Mouse (Mus musculus): ENCODE results near the gene Ace3. TPM values are rescaled to one million over a fixed set of nuclear protein-coding genes. Genes with fewer than 3 reads are reported as not detected.

Gene Ace3
- polyA plus RNA-seq, 1 experiment = not detected

DNA sequence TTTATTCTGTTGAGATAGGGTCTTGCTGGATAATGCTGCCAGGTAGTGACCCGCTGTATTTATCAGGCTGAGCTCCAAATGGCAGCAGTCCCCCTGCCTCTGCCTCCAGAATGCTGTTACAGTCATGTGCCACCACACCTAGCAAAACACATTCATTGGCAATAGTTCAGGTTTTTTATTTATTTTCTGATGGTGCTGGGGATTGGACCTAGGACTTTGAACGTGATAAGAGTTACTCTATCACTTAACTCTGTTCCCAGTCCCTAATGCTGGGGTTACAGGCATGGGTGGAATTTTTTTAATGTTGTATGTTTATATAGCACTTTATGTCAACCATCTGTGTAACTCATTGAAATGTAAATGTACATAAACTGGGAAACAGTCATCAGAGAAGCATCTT, 59.4 kb downstream of the Ace3 start:
- H3K9ac ChIP-seq (ENCODE audit: low read depth, poor library complexity, severe bottlenecking) = no peak overlapping the region
- no peak overlapping the region for H3K4me3 ChIP-seq (ENCODE audit: low read depth, low read length)
- no peaks in the 10 kb centered on the region for H3K4me1 ChIP-seq (ENCODE audit: control insufficient read depth, insufficient read depth, low read length)
- peaks cover 42% of the 10 kb centered on the region for H3K36me3 ChIP-seq (ENCODE audit: control insufficient read depth, insufficient read depth, low read length, poor library complexity, severe bottlenecking)
- TF ChIP-seq POLR2A (IDR thresholded peaks at IDR 0.05; ENCODE audit: insufficient read depth, low read length) (no peak), CTCF (IDR thresholded peaks at IDR 0.05; ENCODE audit: low read depth, low read length) (no peak), EP300 (IDR thresholded peaks at IDR 0.05; ENCODE audit: insufficient read depth, low read depth, low read length) (no peak)
- H3K9me3 ChIP-seq (replicated peaks; ENCODE audit: control insufficient read depth, insufficient read depth, low read length, poor library complexity, severe bottlenecking) = no peaks in the 10 kb centered on the region
- H3K27me3 ChIP-seq (ENCODE audit: control insufficient read depth, insufficient read depth, low read length, poor library complexity, severe bottlenecking) = no peaks in the 10 kb centered on the region
- H3K27ac ChIP-seq (ENCODE audit: insufficient read depth, low read length) = no peak overlapping the region

DNA sequence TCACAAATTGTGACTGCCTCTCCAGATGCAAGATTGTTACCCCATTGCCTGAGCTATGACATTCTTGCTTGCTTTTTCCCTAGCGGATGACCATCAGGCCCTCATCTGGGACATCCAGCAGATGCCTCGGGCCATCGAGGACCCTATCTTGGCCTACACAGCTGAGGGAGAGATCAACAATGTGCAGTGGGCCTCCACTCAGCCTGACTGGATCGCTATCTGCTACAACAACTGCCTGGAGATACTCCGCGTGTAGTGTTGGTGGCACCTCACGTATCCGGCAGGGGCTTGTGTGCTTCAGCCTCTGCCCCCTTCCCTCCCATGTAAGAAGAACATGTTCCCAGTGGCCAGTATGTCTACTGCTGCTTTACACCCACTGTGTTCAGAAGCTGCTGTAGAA, 60.1 kb downstream of the Ace3 start:
- TF ChIP-seq CTCF (IDR thresholded peaks at IDR 0.05; ENCODE audit: low read depth, low read length) (no peak), EP300 (IDR thresholded peaks at IDR 0.05; ENCODE audit: insufficient read depth, low read depth, low read length) (no peak), POLR2A (IDR thresholded peaks at IDR 0.05; ENCODE audit: insufficient read depth, low read length) (no peak)
- no peaks in the 10 kb centered on the region for H3K9me3 ChIP-seq (replicated peaks; ENCODE audit: control insufficient read depth, insufficient read depth, low read length, poor library complexity, severe bottlenecking)
- H3K27me3 ChIP-seq (ENCODE audit: control insufficient read depth, insufficient read depth, low read length, poor library complexity, severe bottlenecking) = no peaks in the 10 kb centered on the region
- no peak overlapping the region for H3K4me3 ChIP-seq (ENCODE audit: low read depth, low read length)
- peaks cover 47% of the 10 kb centered on the region for H3K36me3 ChIP-seq (ENCODE audit: control insufficient read depth, insufficient read depth, low read length, poor library complexity, severe bottlenecking)
- no peak overlapping the region for H3K27ac ChIP-seq (ENCODE audit: insufficient read depth, low read length)
- H3K4me1 ChIP-seq (ENCODE audit: control insufficient read depth, insufficient read depth, low read length) = no peaks in the 10 kb centered on the region
- H3K9ac ChIP-seq (ENCODE audit: low read depth, poor library complexity, severe bottlenecking) = no peak overlapping the region

Other genes starting within 250 kb of the Ace3 start
- gene Cyb561, start 41.3 kb upstream of the Ace3 start, polyA plus RNA-seq (2011; ENCODE audit: insufficient read depth, insufficient read length, low read depth, missing spikeins) = 21.4 TPM in 2 replicates
- gene Ace, start 26.7 kb upstream of the Ace3 start, polyA plus RNA-seq (2011; ENCODE audit: insufficient read depth, insufficient read length, low read depth, missing spikeins) = 0.18 TPM in 1 of 2 replicates, not detected in the other
- gene Kcnh6, start 13.4 kb downstream of the Ace3 start, polyA plus RNA-seq (2011; ENCODE audit: insufficient read depth, insufficient read length, low read depth, missing spikeins) = 0.21 and 0.68 TPM in 2 replicates
- gene Dcaf7, start 42.2 kb downstream of the Ace3 start, polyA plus RNA-seq (2011; ENCODE audit: insufficient read depth, insufficient read length, low read depth, missing spikeins) = 48.9 TPM in 2 replicates
- gene Taco1, start 71.4 kb downstream of the Ace3 start, polyA plus RNA-seq (2011; ENCODE audit: insufficient read depth, insufficient read length, low read depth, missing spikeins) = 9.8 and 11.6 TPM in 2 replicates
- gene Map3k3, start 89.9 kb downstream of the Ace3 start, polyA plus RNA-seq (2011; ENCODE audit: insufficient read depth, insufficient read length, low read depth, missing spikeins) = 44.6 and 46.1 TPM in 2 replicates
- gene Gm10840, start 166.2 kb downstream of the Ace3 start, polyA plus RNA-seq (2011; ENCODE audit: insufficient read depth, insufficient read length, low read depth, missing spikeins) = not detected in 2 replicates
- 53.7 and 57.2 TPM in 2 replicates for gene Limd2, start 166.2 kb downstream of the Ace3 start, polyA plus RNA-seq (2011; ENCODE audit: insufficient read depth, insufficient read length, low read depth, missing spikeins)
- gene Strada, start 207.5 kb downstream of the Ace3 start, polyA plus RNA-seq (2011; ENCODE audit: insufficient read depth, insufficient read length, low read depth, missing spikeins) = 29.8 and 34.2 TPM in 2 replicates
- 93.2 and 119 TPM in 2 replicates for gene Ccdc47, start 221.7 kb downstream of the Ace3 start, polyA plus RNA-seq (2011; ENCODE audit: insufficient read depth, insufficient read length, low read depth, missing spikeins)
- gene Ddx42, start 222.3 kb downstream of the Ace3 start, polyA plus RNA-seq (2011; ENCODE audit: insufficient read depth, insufficient read length, low read depth, missing spikeins) = 73.2 and 75.4 TPM in 2 replicates

Data from ES-Bruce4 (cell line).